Mouse (Mus musculus) intestine, embryonic 15.5 days (tissue): ENCODE results near the gene Prcc. TPM values are rescaled to one million over a fixed set of nuclear protein-coding genes. Genes with fewer than 3 reads are reported as not detected.

ENCODE experiments used
- ATAC-seq: fragments of 200-750 bp; cut with Nextera tagmentation; 2 replicates; pipeline ENCODE4 v1.8.0; 2017; ENCODE audit warnings: moderate TSS enrichment, moderate library complexity
- H3K27ac ChIP-seq: fragments of 300-500 bp; sonication (generic); 2 replicates; pipeline ENCODE4 v1.5.1; 2015; ENCODE audit warnings: mild to moderate bottlenecking, inconsistent platforms
- H3K27me3 ChIP-seq: fragments of 300-500 bp; sonication (generic); replicated peaks from 2 replicates; pipeline ENCODE4 v1.6.1; 2015; ENCODE audit warnings: inconsistent platforms
- H3K36me3 ChIP-seq: fragments of 300-500 bp; sonication (generic); 2 replicates; pipeline ENCODE4 v1.6.1; 2015; ENCODE audit warnings: inconsistent platforms
- H3K4me1 ChIP-seq: fragments of 300-500 bp; sonication (generic); replicated peaks from 2 replicates; pipeline ENCODE4 v1.6.1; 2015; ENCODE audit warnings: inconsistent platforms
- H3K4me2 ChIP-seq: fragments of 300-500 bp; sonication (generic); replicated peaks from 2 replicates; pipeline ENCODE4 v1.6.1; 2015; ENCODE audit warnings: mild to moderate bottlenecking, inconsistent platforms
- H3K4me3 ChIP-seq: fragments of 300-500 bp; sonication (generic); replicated peaks from 2 replicates; pipeline ENCODE4 v1.5.1; 2015; ENCODE audit warnings: inconsistent platforms
- H3K9ac ChIP-seq: fragments of 300-500 bp; sonication (generic); 2 replicates; pipeline ENCODE4 v1.6.1; 2015; ENCODE audit warnings: inconsistent platforms
- H3K9me3 ChIP-seq: fragments of 300-500 bp; sonication (generic); 2 replicates; pipeline ENCODE4 v1.6.1; 2016; ENCODE audit warnings: inconsistent platforms
- WGBS: fragments of 180-500 bp; shearing (Covaris S2); methylation state at CpG from one replicate; pipeline ENCODE4 v1.1.7; 2015; 5-methylcytosine and 5-hydroxymethylcytosine counted together
- polyA plus RNA-seq: library from polyadenylated mRNA; unstranded; fragments of >200 nt; fragmentation: Nextera tagmentation; extraction: Ambion mirVana; gene quantifications from 2 replicates; pipeline ENCODE4 v1.2.1, GENCODE M21; 2015

The Prcc gene
- polyA plus RNA-seq = 13.1 TPM in 2 replicates

GRCm38 (mm10) chr3:87885281-87886003 is at the start of gene Prcc:
TSS of gene Prcc (minus strand) at chr3:87885608.
- ATAC-seq = peak; percentile 98
- peak within 1 kb of the TSS; percentile 96 for H3K9ac ChIP-seq
- H3K4me3 ChIP-seq = peak within 1 kb of the TSS; percentile 98
- no peaks in the 10 kb centered on the region for H3K36me3 ChIP-seq
- no peaks in the 10 kb centered on the region for H3K9me3 ChIP-seq
- H3K4me2 ChIP-seq = peak within 1 kb of the TSS; percentile 68
- no peaks in the 10 kb centered on the region for H3K27me3 ChIP-seq
- H3K27ac ChIP-seq = peak within 1 kb of the TSS; percentile 88
- peaks cover 12% of the 10 kb centered on the region for H3K4me1 ChIP-seq
- WGBS = under 1% methylated on average over 33 of the region's 33 CpGs

GRCm38 (mm10) chr3:87935201-87935600 is 49.8 kb upstream of the Prcc start:
- H3K27ac ChIP-seq = no peak overlapping the region
- H3K4me3 ChIP-seq = no peak overlapping the region

GRCm38 (mm10) chr3:87934501-87934900 is 49.1 kb upstream of the Prcc start:
- no peak overlapping the region for H3K4me2 ChIP-seq
- no peak overlapping the region for H3K27ac ChIP-seq
- ATAC-seq = no peak
- no peaks in the 10 kb centered on the region for H3K9me3 ChIP-seq
- 62% methylated on average over 4 of the region's 4 CpGs for WGBS
- H3K4me1 ChIP-seq = peaks cover 33% of the 10 kb centered on the region
- peaks cover 29% of the 10 kb centered on the region for H3K36me3 ChIP-seq
- H3K9ac ChIP-seq = no peak overlapping the region
- no peak overlapping the region for H3K4me3 ChIP-seq
- H3K27me3 ChIP-seq = no peaks in the 10 kb centered on the region

More at GRCm38 (mm10) chr3:87935201-87935600, 49.8 kb upstream of the Prcc start:
- H3K9ac ChIP-seq = no peak overlapping the region
- no peaks in the 10 kb centered on the region for H3K9me3 ChIP-seq
- peaks cover 33% of the 10 kb centered on the region for H3K4me1 ChIP-seq
- 76% methylated on average over 4 of the region's 4 CpGs for WGBS
- H3K4me2 ChIP-seq = no peak overlapping the region
- no peak for ATAC-seq
- no peaks in the 10 kb centered on the region for H3K27me3 ChIP-seq
- H3K36me3 ChIP-seq = peaks cover 32% of the 10 kb centered on the region

- no peak for ATAC-seq
- WGBS = 83% methylated on average over 5 of the region's 5 CpGs
- Histone ChIP-seq H3K27me3 (no peaks in the 10 kb centered on the region), H3K9me3 (no peaks in the 10 kb centered on the region), H3K27ac (no peak overlapping the region), H3K36me3 (peaks cover 26% of the 10 kb centered on the region), H3K4me2 (no peak overlapping the region), H3K4me3 (no peak overlapping the region), H3K4me1 (peaks cover 36% of the 10 kb centered on the region), H3K9ac (no peak overlapping the region)
Measured at GRCm38 (mm10) chr3:87934026-87934425, 48.6 kb upstream of the Prcc start.

GRCm38 (mm10) chr3:87930078-87930795 is 44.8 kb upstream of the Prcc start, which contains the start of the genes Isg20l2 and Rrnad1:
TSS of gene Isg20l2 (plus strand) at chr3:87930314.
TSS of gene Rrnad1 (minus strand) at chr3:87930717.
- peak within 1 kb of the TSS; percentile 96 for H3K9ac ChIP-seq
- H3K27me3 ChIP-seq = no peaks in the 10 kb centered on the region
- WGBS = under 1% methylated on average over 77 of the region's 78 CpGs
- H3K4me3 ChIP-seq = peak within 1 kb of the TSS; percentile 83
- peak within 1 kb of the TSS; percentile 84 for H3K27ac ChIP-seq
- H3K9me3 ChIP-seq = no peaks in the 10 kb centered on the region
- H3K4me2 ChIP-seq = peak within 1 kb of the TSS; percentile 76
- H3K36me3 ChIP-seq = peaks cover 30% of the 10 kb centered on the region
- H3K4me1 ChIP-seq = peaks cover 32% of the 10 kb centered on the region
- peak; percentile 99 for ATAC-seq

GRCm38 (mm10) chr3:87929341-87930077 is 44.1 kb upstream of the Prcc start:
- WGBS = 6% methylated on average over 26 of the region's 26 CpGs
- ATAC-seq = peak; percentile 60

GRCm38 (mm10) chr3:87927452-87927851 is 42.0 kb upstream of the Prcc start:
- no peak for ATAC-seq
- H3K9ac ChIP-seq = no peak overlapping the region
- peaks cover 47% of the 10 kb centered on the region for H3K36me3 ChIP-seq
- H3K4me1 ChIP-seq = peaks cover 21% of the 10 kb centered on the region
- H3K4me3 ChIP-seq = no peak overlapping the region
- WGBS = 95% methylated on average over 5 of the region's 5 CpGs
- no peak overlapping the region for H3K27ac ChIP-seq
- H3K9me3 ChIP-seq = no peaks in the 10 kb centered on the region
- no peak overlapping the region for H3K4me2 ChIP-seq
- no peaks in the 10 kb centered on the region for H3K27me3 ChIP-seq

More at GRCm38 (mm10) chr3:87929341-87930077, 44.1 kb upstream of the Prcc start:
- Histone ChIP-seq H3K9me3 (no peaks in the 10 kb centered on the region), H3K9ac (peak overlapping the region; percentile 96), H3K27ac (peak overlapping the region; percentile 84), H3K4me1 (peaks cover 29% of the 10 kb centered on the region), H3K36me3 (peaks cover 33% of the 10 kb centered on the region), H3K27me3 (no peaks in the 10 kb centered on the region), H3K4me2 (peak overlapping the region; percentile 76), H3K4me3 (peak overlapping the region; percentile 83)

GRCm38 (mm10) chr3:87924996-87925395 is 39.6 kb upstream of the Prcc start:
- 82% methylated on average over 7 of the region's 7 CpGs for WGBS
- Histone ChIP-seq H3K36me3 (peaks cover 45% of the 10 kb centered on the region), H3K27me3 (no peaks in the 10 kb centered on the region), H3K4me1 (peaks cover 15% of the 10 kb centered on the region), H3K9ac (no peak overlapping the region), H3K4me3 (no peak overlapping the region), H3K4me2 (no peak overlapping the region), H3K27ac (no peak overlapping the region), H3K9me3 (no peaks in the 10 kb centered on the region)
- ATAC-seq = no peak

- no peak for ATAC-seq
- WGBS = 65% methylated on average over 9 of the region's 9 CpGs
- H3K9ac ChIP-seq = 0 out of 2 replicates have a peak overlapping the region, but pooled peaks have one; percentile 63
Measured at GRCm38 (mm10) chr3:87920270-87920943, 35.0 kb upstream of the Prcc start.

GRCm38 (mm10) chr3:87919336-87920108 is 34.1 kb upstream of the Prcc start, which contains the start of gene Mrpl24:
TSS of gene Mrpl24 (plus strand) at chr3:87919506.
- Histone ChIP-seq H3K4me1 (peaks cover 8% of the 10 kb centered on the region), H3K4me3 (peak within 1 kb of the TSS; percentile 52), H3K27me3 (no peaks in the 10 kb centered on the region), H3K36me3 (peaks cover 34% of the 10 kb centered on the region), H3K27ac (peak within 1 kb of the TSS; percentile 60), H3K4me2 (peak within 1 kb of the TSS; percentile 70), H3K9me3 (no peaks in the 10 kb centered on the region), H3K9ac (peak within 1 kb of the TSS; percentile 63)
- under 1% methylated on average over 30 of the region's 30 CpGs for WGBS
- peak; percentile 83 for ATAC-seq

More at GRCm38 (mm10) chr3:87920270-87920943, 35.0 kb upstream of the Prcc start:
- H3K4me2 ChIP-seq = peak overlapping the region; percentile 70
- H3K27ac ChIP-seq = no peak overlapping the region
- H3K27me3 ChIP-seq = no peaks in the 10 kb centered on the region
- peak overlapping the region; percentile 52 for H3K4me3 ChIP-seq
- H3K4me1 ChIP-seq = peaks cover 8% of the 10 kb centered on the region
- H3K9me3 ChIP-seq = no peaks in the 10 kb centered on the region
- peaks cover 37% of the 10 kb centered on the region for H3K36me3 ChIP-seq

GRCm38 (mm10) chr3:87918551-87918950 is 33.1 kb upstream of the Prcc start:
- no peak overlapping the region for H3K27ac ChIP-seq
- peaks cover 8% of the 10 kb centered on the region for H3K4me1 ChIP-seq
- no peak overlapping the region for H3K4me2 ChIP-seq
- 86% methylated on average over 1 of the region's 1 CpGs for WGBS
- no peaks in the 10 kb centered on the region for H3K9me3 ChIP-seq
- no peak for ATAC-seq
- peaks cover 33% of the 10 kb centered on the region for H3K36me3 ChIP-seq
- H3K9ac ChIP-seq = no peak overlapping the region
- no peaks in the 10 kb centered on the region for H3K27me3 ChIP-seq
- no peak overlapping the region for H3K4me3 ChIP-seq
